Mouse (Mus musculus) heart, embryonic 10.5 days (tissue): ENCODE data around the gene Zfpl1. TPM values are rescaled to one million over a fixed set of nuclear protein-coding genes. Genes with fewer than 3 reads are reported as not detected.
A peak's percentile ranks its signal among the peaks of the same experiment; 100 is the strongest.

Experiments used
- DNase-seq: peaks from one replicate; pipeline ENCODE4 v3.0.0-alpha.2; 2017; ENCODE audit warnings: low spot score
- H3K27ac ChIP-seq: fragments of 300-500 bp; sonication (generic); 2 replicates; pipeline ENCODE4 v1.5.1; 2016; ENCODE audit warnings: mild to moderate bottlenecking
- H3K27me3 ChIP-seq: fragments of 300-500 bp; sonication (generic); 2 replicates; pipeline ENCODE4 v1.6.1; 2016; ENCODE audit warnings: mild to moderate bottlenecking; ENCODE audit not compliant: poor library complexity, insufficient read depth, severe bottlenecking
- H3K36me3 ChIP-seq: fragments of 300-500 bp; sonication (generic); 2 replicates; pipeline ENCODE4 v1.6.1; 2016; ENCODE audit warnings: mild to moderate bottlenecking, moderate library complexity
- H3K4me1 ChIP-seq: fragments of 300-500 bp; sonication (generic); 2 replicates; pipeline ENCODE4 v1.6.1; 2016; ENCODE audit warnings: mild to moderate bottlenecking
- H3K4me3 ChIP-seq: fragments of 300-500 bp; sonication (generic); 2 replicates; pipeline ENCODE4 v1.5.1; 2016; ENCODE audit warnings: mild to moderate bottlenecking, moderate library complexity
- H3K9me3 ChIP-seq: fragments of 300-500 bp; sonication (generic); 2 replicates; pipeline ENCODE4 v1.6.1; 2016; ENCODE audit warnings: mild to moderate bottlenecking, moderate library complexity
- WGBS: fragments of 180-500 bp; shearing (Covaris S2); methylation state at CpG from one replicate; pipeline ENCODE4 v1.1.7; 2016; 5-methylcytosine and 5-hydroxymethylcytosine counted together
- polyA plus RNA-seq: library from polyadenylated mRNA; unstranded; fragments of >200 nt; fragmentation: Nextera tagmentation; extraction: Ambion mirVana; gene quantifications from 2 replicates; pipeline ENCODE4 v1.2.1, GENCODE M21; 2016

Gene Zfpl1
- polyA plus RNA-seq, 1 experiment from 2014 or later, result 71.3 TPM

DNA sequence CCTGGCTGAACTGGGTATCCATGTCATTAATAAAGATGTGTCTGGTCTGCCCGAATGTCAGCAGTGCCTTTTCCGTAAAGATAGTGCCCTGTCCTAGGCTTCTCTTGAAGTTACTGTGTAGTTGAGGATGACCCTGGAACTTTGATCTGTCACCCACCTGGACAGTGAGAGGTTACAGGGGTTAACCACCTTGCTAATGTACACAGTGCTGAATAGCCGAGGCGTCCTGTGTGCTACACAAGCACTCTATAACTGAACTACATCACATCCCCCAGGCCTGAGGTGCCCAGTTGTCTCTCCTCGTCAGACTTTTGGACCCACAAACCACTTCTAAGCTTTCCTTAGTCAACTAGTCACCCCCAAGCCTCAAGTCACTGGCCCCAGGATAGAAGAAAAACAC is 22.3 kb downstream of the Zfpl1 start:
- no peak for DNase-seq
- Histone ChIP-seq H3K27me3 (no peaks in the 10 kb centered on the region), H3K4me1 (peaks cover 46% of the 10 kb centered on the region), H3K4me3 (peak overlapping the region; percentile 82), H3K36me3 (peaks cover 15% of the 10 kb centered on the region), H3K9me3 (no peaks in the 10 kb centered on the region), H3K27ac (peak overlapping the region; percentile 96)
- WGBS, result 76% methylated on average over 5 of the region's 5 CpGs

DNA sequence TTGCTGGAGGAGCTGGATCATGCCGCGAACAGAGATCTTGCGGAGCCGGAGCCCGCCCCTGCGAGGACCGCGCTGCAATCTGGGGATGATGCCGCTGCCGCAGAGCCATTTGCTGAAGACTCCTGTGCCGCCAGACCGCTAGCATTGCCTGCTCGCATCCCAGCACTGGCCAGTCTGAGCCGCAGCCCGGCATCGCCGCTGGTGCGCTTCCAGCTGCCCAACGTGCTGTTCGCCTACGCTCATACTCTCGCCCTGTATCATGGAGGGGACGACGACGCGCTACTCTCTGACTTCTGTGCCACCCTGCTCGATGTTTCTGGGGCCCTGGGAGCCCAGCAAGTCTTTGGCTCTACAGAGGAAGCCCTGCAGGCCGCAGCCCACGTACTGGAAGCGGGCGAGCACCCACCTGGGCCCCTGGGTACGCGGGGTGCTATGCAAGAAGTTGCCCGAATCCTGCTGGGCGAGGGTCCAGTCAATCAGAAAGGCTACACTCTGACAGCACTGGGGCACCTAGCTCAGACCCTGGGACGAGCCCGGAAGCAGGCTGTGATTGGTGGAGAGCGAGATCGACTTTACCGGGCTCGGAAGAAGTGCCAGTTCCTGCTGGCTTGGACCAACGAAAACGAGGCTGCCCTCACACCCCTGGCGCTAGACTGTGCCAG is 23.0 kb downstream of the Zfpl1 start:
- Histone ChIP-seq H3K27ac (peak overlapping the region; percentile 96), H3K27me3 (no peaks in the 10 kb centered on the region), H3K4me3 (peak overlapping the region; percentile 82), H3K36me3 (peaks cover 15% of the 10 kb centered on the region), H3K9me3 (no peaks in the 10 kb centered on the region), H3K4me1 (peaks cover 42% of the 10 kb centered on the region)
- DNase-seq, result peak; percentile 83
- 2% methylated on average over 44 of the region's 44 CpGs for WGBS

DNA sequence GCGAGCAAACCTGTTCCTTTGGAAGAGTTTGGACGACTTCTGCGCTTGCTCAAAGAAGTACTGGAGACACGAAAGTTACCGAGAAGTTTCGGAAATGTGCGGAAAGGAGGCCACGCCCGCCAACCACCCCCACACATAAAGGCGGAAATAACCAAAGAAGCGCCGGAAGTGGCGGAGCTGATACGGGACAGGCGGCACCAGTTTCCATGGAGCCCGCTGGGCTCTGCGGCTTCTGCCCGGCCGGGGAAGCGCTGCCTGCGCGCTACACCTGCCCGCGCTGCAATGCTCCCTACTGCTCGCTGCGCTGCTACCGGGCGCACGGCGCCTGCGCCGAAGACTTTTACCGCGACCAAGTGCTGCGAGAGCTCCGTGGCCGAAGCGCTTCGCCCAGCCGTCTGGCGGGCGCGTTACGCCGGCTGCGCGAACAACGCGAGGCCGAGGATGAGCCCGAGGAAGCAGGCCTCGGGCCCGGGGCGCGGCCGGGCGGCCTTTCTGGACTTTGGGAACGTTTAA is 23.7 kb downstream of the Zfpl1 start, which contains the start of gene Znhit2:
Gene Znhit2 (plus strand): TSS at position 172 of the 513 bp plus-strand sequence.
- Histone ChIP-seq H3K36me3 (peaks cover 17% of the 10 kb centered on the region), H3K9me3 (no peaks in the 10 kb centered on the region), H3K27ac (peak within 1 kb of the TSS; percentile 96), H3K27me3 (no peaks in the 10 kb centered on the region), H3K4me1 (peaks cover 42% of the 10 kb centered on the region), H3K4me3 (peak within 1 kb of the TSS; percentile 82)
- peak; percentile 97 for DNase-seq
- WGBS, result under 1% methylated on average over 58 of the region's 58 CpGs

GRCm38 (mm10) chr19:6058966-6059365 is 25.8 kb downstream of the Zfpl1 start:
- Histone ChIP-seq H3K4me3 (peak overlapping the region; percentile 91), H3K9me3 (no peaks in the 10 kb centered on the region), H3K27me3 (no peaks in the 10 kb centered on the region), H3K4me1 (peaks cover 42% of the 10 kb centered on the region), H3K27ac (no peak overlapping the region), H3K36me3 (peaks cover 38% of the 10 kb centered on the region)
- 83% methylated on average over 5 of the region's 5 CpGs for WGBS
- no peak for DNase-seq

- WGBS, result 28% methylated on average over 5 of the region's 5 CpGs
- H3K4me1 ChIP-seq, result peaks cover 40% of the 10 kb centered on the region
- no peaks in the 10 kb centered on the region for H3K9me3 ChIP-seq
- H3K27me3 ChIP-seq, result no peaks in the 10 kb centered on the region
- peak overlapping the region; percentile 91 for H3K4me3 ChIP-seq
- DNase-seq, result no peak
- peaks cover 43% of the 10 kb centered on the region for H3K36me3 ChIP-seq
- peak overlapping the region; percentile 96 for H3K27ac ChIP-seq
Observed at GRCm38 (mm10) chr19:6058513-6058912, 26.2 kb downstream of the Zfpl1 start.

DNA sequence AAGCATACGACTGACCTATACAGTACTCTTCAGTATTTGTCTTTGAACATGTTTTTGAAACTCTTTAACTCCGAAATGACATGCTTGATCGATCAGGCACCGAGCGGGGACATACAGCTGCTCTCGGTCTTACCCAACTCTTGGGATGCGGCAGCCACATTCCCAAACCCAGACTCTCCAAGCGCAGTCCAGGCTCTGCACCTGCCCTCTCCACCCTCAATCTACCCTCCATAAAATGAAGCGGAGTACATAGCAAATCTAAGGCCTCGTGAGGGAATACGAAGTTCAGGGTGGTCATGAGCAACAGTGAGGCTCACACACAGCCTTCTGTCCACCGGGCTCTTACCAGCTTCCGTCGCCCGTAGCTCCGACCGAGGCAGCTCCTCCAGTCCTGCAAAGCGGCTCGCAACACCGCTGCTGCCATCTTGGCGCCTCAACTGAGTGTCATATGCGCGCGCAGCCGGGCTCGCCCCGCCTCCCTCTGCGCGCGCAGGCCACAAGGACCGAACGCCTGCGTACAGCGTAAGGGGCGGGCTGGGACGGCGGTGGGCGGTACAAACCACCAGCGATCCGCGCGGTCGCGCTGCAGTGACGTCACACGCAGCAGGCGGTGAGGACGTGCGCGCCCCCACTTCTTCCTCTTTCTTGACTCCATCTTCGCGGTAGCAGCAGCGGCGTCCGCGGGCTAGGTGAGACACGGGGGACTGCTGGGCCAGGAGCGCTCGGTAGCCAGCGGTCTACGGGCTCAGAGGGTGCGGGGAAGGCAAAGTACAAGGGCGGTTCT is 27.3 kb downstream of the Zfpl1 start, which contains the start of the genes Mrpl49 and Fau:
Gene Mrpl49 (minus strand): TSS at position 473 of the 784 bp plus-strand sequence.
Gene Fau (plus strand): TSS at position 532 of the 784 bp plus-strand sequence.
- Histone ChIP-seq H3K27me3 (no peaks in the 10 kb centered on the region), H3K36me3 (peaks cover 53% of the 10 kb centered on the region)
- under 1% methylated on average over 63 of the region's 63 CpGs for WGBS

DNA sequence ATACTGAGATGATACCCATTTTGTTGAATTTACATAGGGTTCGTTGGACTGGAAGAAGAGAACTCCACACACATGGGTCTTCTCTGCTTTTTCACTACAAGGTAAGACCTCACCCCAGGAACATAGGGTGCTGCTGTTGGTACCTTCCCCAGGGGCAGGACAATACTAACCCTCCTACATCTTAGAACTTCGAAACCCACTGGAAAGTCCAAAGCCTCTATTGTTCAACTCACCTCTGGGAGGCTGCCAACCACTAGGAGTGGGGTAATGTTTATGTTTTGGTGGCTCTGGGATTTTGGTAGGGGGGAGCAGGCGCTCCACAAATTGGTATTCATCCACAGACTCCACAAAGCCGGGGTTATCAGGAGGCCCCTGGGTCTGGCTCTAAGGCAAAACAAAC is 28.1 kb downstream of the Zfpl1 start:
- Histone ChIP-seq H3K4me1 (peaks cover 23% of the 10 kb centered on the region), H3K27me3 (no peaks in the 10 kb centered on the region), H3K27ac (0 out of 2 replicates have a peak overlapping the region, but pooled peaks have one; percentile 96), H3K4me3 (peak overlapping the region; percentile 91), H3K36me3 (peaks cover 61% of the 10 kb centered on the region), H3K9me3 (no peaks in the 10 kb centered on the region)
- DNase-seq, result no peak
- 66% methylated on average over 4 of the region's 4 CpGs for WGBS

More for the DNA sequence above, 27.3 kb downstream of the Zfpl1 start, which contains the start of the genes Mrpl49 and Fau:
- Histone ChIP-seq H3K4me3 (peak within 1 kb of the TSS; percentile 91), H3K27ac (peak within 1 kb of the TSS; percentile 96), H3K9me3 (no peaks in the 10 kb centered on the region), H3K4me1 (peaks cover 31% of the 10 kb centered on the region)
- DNase-seq, result peak; percentile 99

DNA sequence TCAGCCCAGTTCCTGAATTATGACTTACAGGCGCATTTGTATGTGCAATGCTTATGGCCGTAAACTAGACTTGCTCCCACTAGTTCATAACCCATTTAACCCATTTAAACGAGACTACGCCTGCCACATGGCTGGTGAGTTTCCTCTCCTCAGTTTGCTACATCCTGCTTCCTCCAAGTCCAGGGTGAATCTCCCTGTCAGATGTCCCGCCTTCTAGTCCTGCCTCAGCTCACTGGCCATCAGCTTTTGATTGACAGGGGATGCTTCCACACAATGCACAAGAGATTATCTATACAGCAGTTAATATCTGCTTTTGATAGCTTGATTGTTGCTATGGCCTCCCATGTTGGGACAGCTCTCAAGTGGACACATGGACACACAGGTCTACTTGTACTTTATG is 30.5 kb downstream of the Zfpl1 start:
- no peak for DNase-seq
- H3K36me3 ChIP-seq, result peaks cover 78% of the 10 kb centered on the region
- no peak overlapping the region for H3K4me3 ChIP-seq
- peaks cover 17% of the 10 kb centered on the region for H3K4me1 ChIP-seq
- no peak overlapping the region for H3K27ac ChIP-seq
- WGBS, result 88% methylated on average over 5 of the region's 5 CpGs
- H3K27me3 ChIP-seq, result no peaks in the 10 kb centered on the region
- H3K9me3 ChIP-seq, result no peaks in the 10 kb centered on the region

DNA sequence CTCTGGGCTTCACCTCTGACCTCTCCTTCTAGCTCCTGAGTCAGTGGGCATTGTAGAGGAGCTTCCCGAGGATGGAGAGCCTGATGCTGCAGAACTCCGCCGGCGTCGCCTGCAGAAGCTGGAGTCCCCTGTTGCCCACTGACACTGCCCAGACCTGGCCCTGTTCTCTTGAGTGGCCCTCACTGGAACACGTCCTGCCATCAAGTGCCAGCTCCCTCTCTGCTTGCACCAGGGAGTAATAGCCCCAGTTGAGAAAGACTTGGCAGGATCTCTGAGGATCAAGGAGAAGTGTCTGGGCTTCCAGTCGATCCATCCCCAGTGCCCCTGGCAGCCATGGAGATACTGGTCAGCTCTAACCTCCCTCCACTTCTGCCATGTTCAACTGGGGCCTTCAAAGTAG is 32.2 kb downstream of the Zfpl1 start:
- H3K4me3 ChIP-seq, result no peak overlapping the region
- WGBS, result 89% methylated on average over 7 of the region's 7 CpGs
- DNase-seq, result no peak
- H3K4me1 ChIP-seq, result peaks cover 24% of the 10 kb centered on the region
- H3K27ac ChIP-seq, result no peak overlapping the region
- H3K27me3 ChIP-seq, result no peaks in the 10 kb centered on the region
- peaks cover 82% of the 10 kb centered on the region for H3K36me3 ChIP-seq
- no peaks in the 10 kb centered on the region for H3K9me3 ChIP-seq

DNA sequence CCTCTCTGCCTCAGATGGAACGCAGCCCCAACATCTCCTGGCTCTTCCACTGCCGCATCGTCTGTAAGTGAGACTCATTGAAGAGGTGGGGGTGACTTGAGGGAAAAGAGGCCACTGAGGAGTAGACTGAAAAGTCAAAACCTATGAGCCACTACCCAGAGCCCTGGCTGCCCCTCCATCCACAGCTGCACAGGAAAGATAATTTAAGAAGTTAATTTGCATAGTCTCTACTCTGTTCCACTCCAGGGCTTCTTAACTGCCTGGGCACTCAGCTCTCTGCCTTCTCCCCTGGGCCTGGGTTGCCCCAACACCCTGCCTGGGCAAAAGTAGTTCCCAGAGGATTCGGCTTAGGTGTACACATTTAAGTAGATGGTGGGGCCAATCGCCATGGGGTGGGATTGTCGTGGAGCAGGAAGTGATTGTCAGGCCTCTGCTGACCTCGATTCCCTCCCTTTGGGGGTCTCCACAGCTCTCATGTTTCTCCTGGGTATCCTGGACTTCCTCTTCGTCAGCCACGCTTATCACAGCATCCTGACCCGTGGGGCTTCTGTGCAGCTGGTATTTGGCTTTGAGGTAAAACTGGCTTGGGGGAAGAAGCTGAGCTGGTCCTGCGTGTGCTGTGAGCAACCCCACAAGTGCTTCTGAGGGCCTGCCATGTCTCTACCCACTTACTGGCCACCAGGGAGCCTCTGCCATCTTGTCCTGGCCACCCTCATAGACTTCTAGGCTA is 35.9 kb downstream of the Zfpl1 start:
- 77% methylated on average over 11 of the region's 11 CpGs for WGBS

DNA sequence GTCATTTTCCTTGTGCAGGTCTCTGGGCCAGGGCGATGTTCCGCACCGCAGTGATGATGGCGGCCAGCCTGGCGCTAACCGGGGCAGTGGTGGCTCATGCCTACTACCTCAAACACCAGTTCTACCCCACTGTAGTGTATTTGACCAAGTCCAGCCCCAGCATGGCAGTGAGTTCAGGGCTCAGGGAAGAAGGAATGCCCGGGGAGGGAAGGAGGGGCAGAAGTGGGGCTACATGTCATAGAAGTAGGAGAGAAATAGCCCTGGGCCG is 36.9 kb downstream of the Zfpl1 start:
- 80% methylated on average over 8 of the region's 8 CpGs for WGBS
- DNase-seq, result no peak
- Histone ChIP-seq H3K4me1 (peaks cover 22% of the 10 kb centered on the region), H3K36me3 (peaks cover 48% of the 10 kb centered on the region), H3K27ac (peak overlapping the region; percentile 94), H3K9me3 (no peaks in the 10 kb centered on the region), H3K4me3 (peak overlapping the region; percentile 86), H3K27me3 (no peaks in the 10 kb centered on the region)

More for the DNA sequence above, 35.9 kb downstream of the Zfpl1 start:
- H3K27me3 ChIP-seq, result no peaks in the 10 kb centered on the region
- peaks cover 58% of the 10 kb centered on the region for H3K36me3 ChIP-seq
- peak overlapping the region; percentile 86; the same call in 1 of the 2 replicates for H3K4me3 ChIP-seq
- peaks cover 22% of the 10 kb centered on the region for H3K4me1 ChIP-seq
- no peak for DNase-seq
- no peak overlapping the region for H3K27ac ChIP-seq
- no peaks in the 10 kb centered on the region for H3K9me3 ChIP-seq

DNA sequence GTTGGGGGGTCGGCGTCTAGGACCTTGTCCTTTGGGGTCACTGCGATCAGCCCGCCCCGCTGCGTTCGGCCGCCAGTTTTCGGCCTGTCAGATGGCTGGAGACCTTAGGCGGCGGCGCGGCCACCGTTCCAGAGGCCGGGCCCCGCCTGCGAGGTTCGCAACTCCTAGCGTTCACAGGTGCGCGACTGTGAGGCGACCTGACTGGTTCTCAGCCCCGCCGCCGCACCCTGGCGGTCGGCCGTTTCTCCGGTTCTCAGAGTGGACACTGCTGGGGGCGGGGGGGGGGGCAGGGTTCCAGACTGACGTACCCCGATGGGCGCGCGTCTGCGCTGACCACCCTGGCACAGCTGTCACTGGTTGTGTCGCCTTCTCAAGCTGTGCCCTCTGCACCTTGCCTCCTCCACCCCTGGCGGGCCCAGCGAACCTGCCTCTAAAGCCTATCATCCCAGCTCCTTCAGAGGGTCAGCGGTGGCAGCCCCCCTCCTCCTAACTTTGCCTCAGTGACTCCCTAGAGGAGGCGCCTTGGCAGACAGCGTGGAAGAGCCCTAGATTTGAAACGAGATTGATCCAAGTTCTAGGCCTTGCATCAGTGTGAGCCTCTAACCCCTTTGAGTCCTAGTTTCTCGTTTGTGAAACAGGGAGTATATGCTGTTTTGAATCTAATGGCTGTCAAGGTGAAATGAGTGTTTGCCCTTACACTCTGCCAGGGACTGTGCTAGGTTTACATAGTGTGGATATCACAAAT is 37.4 kb downstream of the Zfpl1 start:
- peak overlapping the region; percentile 86 for H3K4me3 ChIP-seq
- H3K27ac ChIP-seq, result peak overlapping the region; percentile 94
- no peaks in the 10 kb centered on the region for H3K9me3 ChIP-seq
- no peaks in the 10 kb centered on the region for H3K27me3 ChIP-seq
- peaks cover 22% of the 10 kb centered on the region for H3K4me1 ChIP-seq
- no peak for DNase-seq
- 2% methylated on average over 43 of the region's 44 CpGs for WGBS
- peaks cover 43% of the 10 kb centered on the region for H3K36me3 ChIP-seq
